Mouse (Mus musculus) right cerebral cortex, postnatal 36 days (tissue): ENCODE measurements at regions not wholly inside any gene's neighbourhood (a gene's known extent, or its start where the extent isn't known, plus 50 kb on each side); places are given as distances from the start of the nearest gene placed in this dataset.

Experiments used
- DNase-seq, 2 experiments: peaks; one replicate each; pipeline ENCODE4 v3.0.0; 2022; ENCODE audit warnings: low spot score in 2 of 2, mixed read lengths in 1 of 2

DNA sequence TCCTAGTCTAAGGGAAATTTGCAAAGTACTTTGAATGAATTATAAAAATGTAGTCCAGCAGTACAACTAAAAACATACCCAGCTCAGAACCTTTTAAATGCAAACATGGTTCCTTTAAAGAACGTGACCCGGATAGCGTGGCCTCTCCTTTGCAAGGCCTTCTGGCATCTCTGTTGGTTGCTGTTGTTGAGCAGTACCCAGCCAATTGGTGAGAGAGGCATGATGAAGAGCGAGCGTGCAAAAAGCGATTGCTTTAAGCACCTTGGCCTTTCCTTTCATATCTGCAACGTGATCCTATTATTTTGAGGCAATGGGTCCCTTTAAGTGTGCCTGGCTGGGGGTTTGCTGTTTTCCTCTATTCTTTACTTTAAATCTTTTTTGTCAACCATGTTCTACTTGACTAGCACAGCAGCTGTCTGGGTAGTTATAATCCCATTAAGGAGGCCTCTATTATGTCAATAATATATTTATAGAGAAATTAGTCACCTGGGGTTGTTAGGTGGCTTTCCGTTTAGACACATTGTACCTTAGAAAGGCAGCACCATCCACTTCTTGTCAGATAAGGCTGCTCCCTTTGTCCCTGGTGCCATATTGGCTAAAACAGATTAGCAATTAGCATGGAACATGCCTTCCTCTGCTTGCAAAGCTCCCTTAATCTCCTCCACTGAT is 141.5 kb upstream of the Jag1 start:
- DNase-seq, result no peak

- DNase-seq, result no peak
These were observed 131.5 kb upstream of the Jag1 start for GRCm38 (mm10) chr2:137247931-137248330.

- DNase-seq, result no peak
These were observed 127.9 kb upstream of the Jag1 start for GRCm38 (mm10) chr2:137244370-137244769.

GRCm38 (mm10) chr2:137243914-137244313 is 127.5 kb upstream of the Jag1 start:
- no peak for DNase-seq

GRCm38 (mm10) chr2:137236961-137237360 is 120.5 kb upstream of the Jag1 start:
- no peak for DNase-seq

DNA sequence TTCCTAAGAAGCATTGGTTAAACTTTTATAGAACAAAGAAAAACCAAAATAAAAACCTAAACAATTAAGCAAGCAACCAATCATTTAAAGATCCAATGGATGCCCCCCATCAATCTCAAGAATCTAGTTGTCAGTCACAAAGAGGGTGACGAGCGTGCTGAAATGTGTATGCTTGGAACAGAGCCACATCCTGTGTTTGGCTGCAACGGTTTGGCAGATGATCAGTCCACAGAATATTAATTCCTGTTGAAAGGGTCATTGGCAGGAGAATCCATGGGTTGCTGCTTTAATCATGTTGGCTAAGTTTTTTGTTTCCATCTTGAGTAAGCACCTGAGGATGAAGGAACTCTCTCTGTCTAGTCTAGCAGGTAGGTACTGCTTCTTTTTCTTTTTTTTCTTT is 117.5 kb upstream of the Jag1 start:
- no peak for DNase-seq

- DNase-seq, result no peak
These were observed 114.7 kb upstream of the Jag1 start for GRCm38 (mm10) chr2:137231161-137231560.

DNA sequence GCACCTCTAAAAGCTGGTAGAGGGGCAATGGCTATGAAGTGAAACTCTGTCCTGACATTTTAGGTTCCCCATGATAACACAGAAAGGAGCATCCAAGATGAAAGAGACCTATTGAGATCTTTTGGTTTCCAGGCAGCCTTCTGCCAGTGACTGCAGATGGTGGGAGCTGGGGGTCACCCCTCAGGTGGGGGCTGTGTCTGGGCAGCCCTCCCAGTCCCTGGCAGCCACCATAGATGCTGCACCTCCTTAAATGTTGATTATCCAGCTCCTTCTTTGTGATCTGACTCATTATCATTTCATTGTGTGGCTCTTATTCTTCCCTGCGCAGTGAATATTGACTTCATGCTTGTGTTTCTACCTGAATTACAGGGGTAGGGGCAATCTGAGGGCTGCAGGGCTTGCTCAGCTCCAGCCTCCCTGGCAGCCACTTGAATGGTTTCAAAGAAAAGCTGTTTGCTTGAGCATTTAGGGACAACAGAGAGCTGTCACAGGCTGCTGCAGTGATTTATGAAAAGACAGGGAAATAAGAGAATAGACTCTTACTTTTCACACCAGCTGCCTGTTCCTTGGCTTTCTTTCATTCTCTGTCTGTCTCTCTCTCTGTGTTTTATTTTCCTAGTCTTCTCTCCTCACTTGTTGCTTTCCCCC is 113.1 kb upstream of the Jag1 start:
- no peak for DNase-seq

DNA sequence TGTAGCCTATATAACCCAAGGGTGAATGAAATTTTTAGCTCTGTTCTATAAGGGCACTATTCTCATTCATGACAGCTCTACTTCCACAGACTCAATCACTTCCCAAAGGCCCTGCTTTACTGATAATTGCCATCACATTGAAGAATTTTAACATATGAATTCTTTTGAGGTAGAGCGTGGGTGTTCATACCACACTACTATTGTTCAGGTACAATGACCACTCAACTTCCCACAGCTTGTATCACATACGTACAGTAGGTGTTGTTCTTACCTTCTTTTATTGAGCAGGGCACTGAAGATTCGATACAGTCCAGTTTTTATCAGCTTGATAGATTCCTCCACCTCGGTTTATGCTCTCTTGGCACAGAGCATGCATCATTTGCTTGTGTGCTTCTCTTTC is 111.1 kb upstream of the Jag1 start:
- no peak for DNase-seq

DNA sequence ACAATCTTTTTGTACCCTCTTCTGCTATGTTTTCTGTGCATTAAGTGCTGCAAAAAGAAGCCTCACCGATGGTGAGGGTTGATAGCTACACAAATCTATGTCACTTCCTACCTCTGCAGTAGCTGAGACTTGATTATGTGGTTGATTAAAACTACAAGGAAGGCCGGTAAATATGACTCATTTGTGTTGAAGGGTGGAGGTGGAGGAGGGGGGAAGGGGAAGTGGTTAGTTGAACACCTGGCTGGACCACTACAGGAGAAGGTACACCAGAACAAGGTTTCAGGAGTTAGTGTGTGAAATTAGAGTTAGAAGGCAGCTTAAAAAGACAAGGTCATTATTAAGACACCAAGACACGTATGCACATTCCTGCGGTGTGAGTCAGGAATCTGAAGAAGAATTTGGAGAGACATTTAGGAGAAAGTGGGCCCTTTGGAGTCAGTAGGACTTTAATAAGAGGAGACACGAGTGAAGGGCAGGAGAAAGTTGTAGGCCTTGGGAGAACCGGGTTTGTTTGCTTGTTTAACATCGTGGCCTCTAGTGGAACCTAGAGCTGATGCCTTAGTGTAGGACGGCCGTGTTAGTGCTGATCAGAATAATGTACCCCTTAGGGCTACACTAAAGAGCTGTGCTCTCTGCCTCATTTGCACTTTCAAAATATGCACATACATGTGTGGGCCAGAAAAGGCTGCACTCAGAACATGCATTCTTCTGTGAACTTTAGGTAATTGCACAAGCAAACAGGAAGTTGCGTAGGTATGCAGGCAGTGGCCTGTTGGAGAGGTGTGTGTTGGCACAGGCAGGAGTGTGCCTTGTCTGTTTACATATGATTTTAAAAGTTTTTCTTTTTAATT is 108.5 kb upstream of the Jag1 start:
- no peak for DNase-seq

GRCm38 (mm10) chr2:137215697-137216096 is 99.3 kb upstream of the Jag1 start:
- DNase-seq, result no peak

GRCm38 (mm10) chr2:137207846-137208245 is 91.4 kb upstream of the Jag1 start:
- DNase-seq, result no peak

DNA sequence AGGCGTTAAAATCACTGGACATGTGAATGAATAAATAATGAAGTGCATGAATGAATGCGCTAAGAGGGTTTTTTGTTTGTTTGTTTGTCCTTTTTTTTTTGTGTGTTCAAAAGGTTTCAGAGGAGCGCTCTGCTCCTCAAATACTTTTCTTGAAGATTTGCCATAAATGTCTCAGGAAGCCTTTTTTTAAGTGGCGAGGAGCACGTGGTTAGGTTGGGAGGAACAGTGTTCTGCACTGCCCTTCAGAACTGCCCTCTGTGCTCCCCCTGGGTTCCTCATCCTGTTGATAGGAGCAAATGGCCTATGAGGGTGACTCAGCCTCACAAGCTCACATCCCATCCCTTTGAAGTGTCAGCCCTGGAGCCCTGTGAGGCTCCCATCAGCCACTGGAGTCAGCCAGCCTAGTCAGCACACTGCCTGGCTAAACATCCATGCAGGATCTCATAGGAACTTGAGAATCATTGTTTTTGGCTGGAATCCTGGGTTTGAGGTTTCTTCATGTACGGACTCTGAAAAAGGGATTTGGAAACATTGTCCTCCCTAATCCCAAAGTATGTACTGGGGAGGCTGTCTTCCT is 87.9 kb upstream of the Jag1 start:
- DNase-seq, result no peak

- DNase-seq, result no peak
These were observed 83.7 kb upstream of the Jag1 start for GRCm38 (mm10) chr2:137200101-137200500.

- DNase-seq, result no peak
These were observed 75.7 kb upstream of the Jag1 start for GRCm38 (mm10) chr2:137192183-137192582.

GRCm38 (mm10) chr2:137169176-137169575 is 52.7 kb upstream of the Jag1 start:
- no peak for DNase-seq

GRCm38 (mm10) chr2:137168626-137169025 is 52.2 kb upstream of the Jag1 start:
- DNase-seq, result no peak
